Mouse (Mus musculus): ENCODE measurements around the gene Havcr2.

DNA sequence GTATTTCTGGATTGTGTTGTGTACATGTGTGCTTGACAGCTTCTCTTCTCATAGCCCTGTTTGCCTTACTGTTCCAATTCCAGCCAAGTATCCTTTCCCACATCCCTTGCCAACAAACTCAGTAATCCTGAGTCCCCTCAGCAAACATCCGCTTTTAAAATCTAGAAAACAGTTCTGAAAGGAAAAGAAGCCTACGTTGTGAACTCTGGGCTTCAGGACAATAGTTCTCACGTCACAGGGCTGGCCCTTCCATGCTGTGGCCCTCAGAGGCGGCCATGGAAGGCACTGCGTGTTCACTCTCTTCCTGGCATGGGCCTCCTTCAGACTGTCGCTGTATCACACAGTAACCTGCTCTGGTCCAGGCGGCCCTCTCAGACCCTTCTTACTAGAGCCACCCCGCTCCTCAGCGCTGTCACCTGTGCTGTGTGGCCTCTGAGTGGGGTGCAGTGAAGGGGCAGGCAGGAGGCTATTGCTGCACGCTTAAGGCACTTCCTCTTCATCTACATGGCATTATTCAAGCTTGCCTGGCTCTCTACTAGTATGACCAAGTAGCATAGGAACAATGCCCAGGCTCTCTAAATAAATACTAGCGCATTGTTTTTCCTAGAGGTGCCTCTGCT is 5.2 kb upstream of the Havcr2 start:
- no peak for TF ChIP-seq EP300 (IDR thresholded peaks at IDR 0.05)
- TF ChIP-seq CTCF (IDR thresholded peaks at IDR 0.05), result no peak

Data from lung, postnatal 0 days (tissue).